Mouse (Mus musculus) MEL (cell line): ENCODE results near the gene Hyou1. TPM values are rescaled to one million over a fixed set of nuclear protein-coding genes. Genes with fewer than 3 reads are reported as not detected.

Experiments used
- DNase-seq: peaks from one replicate; pipeline ENCODE4 v3.0.0; 2011; ENCODE audit warnings: low read depth, low spot score
- H3K27ac ChIP-seq: 2 replicates; pipeline ENCODE4 v1.5.1; 2012; ENCODE audit warnings: low read depth, mild to moderate bottlenecking, control low read depth, low read length, moderate library complexity; ENCODE audit not compliant: control insufficient read depth
- H3K27me3 ChIP-seq, 2 experiments: fragments of 150-350 bp in 1 of 2; sonication (generic) in 1 of 2; 2 replicates each; pipeline ENCODE4 v1.6.1; 2012; ENCODE audit warnings: low read length in 2 of 2, mild to moderate bottlenecking in 2 of 2, improper control_type of control experiment in 1 of 2, moderate library complexity in 1 of 2; ENCODE audit not compliant: insufficient read depth in 2 of 2, control insufficient read depth in 1 of 2
- H3K36me3 ChIP-seq, 2 experiments: 2 replicates each; pipeline ENCODE4 v1.6.1; 2012 to 2014; ENCODE audit warnings: low read length in 2 of 2, improper control_type of control experiment in 1 of 2, inconsistent platforms in 1 of 2, mild to moderate bottlenecking in 1 of 2; ENCODE audit not compliant: insufficient read depth in 2 of 2, control insufficient read depth in 1 of 2
- H3K4me1 ChIP-seq, 2 experiments: fragments of 150-350 bp in 1 of 2; sonication (generic) in 1 of 2; 2 replicates each; pipeline ENCODE4 v1.6.1; 2012; ENCODE audit warnings: low read length in 2 of 2, improper control_type of control experiment in 1 of 2, mild to moderate bottlenecking in 1 of 2; ENCODE audit not compliant: insufficient read depth in 2 of 2, control insufficient read depth in 1 of 2
- H3K4me3 ChIP-seq, 2 experiments: fragments of 150-350 bp in 1 of 2; sonication (generic) in 1 of 2; 2 replicates each; pipeline ENCODE4 v1.5.1; 2012; ENCODE audit warnings: low read depth in 2 of 2, low read length in 2 of 2, mild to moderate bottlenecking in 2 of 2, moderate library complexity in 2 of 2, control low read depth in 1 of 2, improper control_type of control experiment in 1 of 2; ENCODE audit not compliant: control insufficient read depth in 1 of 2, insufficient read depth in 1 of 2
- H3K79me2 ChIP-seq: 2 replicates; pipeline ENCODE4 v1.6.1; 2012; ENCODE audit warnings: mild to moderate bottlenecking, low read length, moderate library complexity; ENCODE audit not compliant: control insufficient read depth, poor library complexity, insufficient read depth
- H3K9ac ChIP-seq: 2 replicates; pipeline ENCODE4 v1.6.1; 2012; ENCODE audit warnings: low read depth, mild to moderate bottlenecking, control low read depth, low read length, moderate library complexity; ENCODE audit not compliant: control insufficient read depth, poor library complexity, severe bottlenecking
- H3K9me3 ChIP-seq: fragments of 150-350 bp; sonication (generic); replicated peaks from 2 replicates; pipeline ENCODE4 v1.6.1; 2012; ENCODE audit warnings: mild to moderate bottlenecking, low read length, improper control_type of control experiment, moderate library complexity; ENCODE audit not compliant: insufficient read depth
- BHLHE40 ChIP-seq: IDR thresholded peaks from 2 replicates; pipeline ENCODE4 v1.6.1; 2012; ENCODE audit warnings: low read depth, mild to moderate bottlenecking, inconsistent platforms, low read length, improper control_type of control experiment, borderline replicate concordance
- CTCF ChIP-seq, 3 experiments: IDR thresholded peaks in 2 of 3; conservative IDR thresholded peaks in 1 of 3; 2 replicates each; pipeline ENCODE4 v1.5.1; 2011 to 2012; ENCODE audit warnings: low read length in 3 of 3, low read depth in 2 of 3, mild to moderate bottlenecking in 2 of 3, improper control_type of control experiment in 1 of 3, inconsistent platforms in 1 of 3, mixed read lengths in 1 of 3, moderate library complexity in 1 of 3; ENCODE audit not compliant: control insufficient read depth in 1 of 3, insufficient read depth in 1 of 3, poor library complexity in 1 of 3, severe bottlenecking in 1 of 3
- GABPA ChIP-seq: IDR thresholded peaks from 2 replicates; pipeline ENCODE4 v1.6.1; 2012; ENCODE audit warnings: low read depth, mild to moderate bottlenecking, inconsistent platforms, low read length, improper control_type of control experiment, moderate library complexity
- JUND ChIP-seq: IDR thresholded peaks from 2 replicates; pipeline ENCODE4 v1.6.1; 2011; ENCODE audit warnings: low read depth, mild to moderate bottlenecking, improper control_type of control experiment, low read length
- MAX ChIP-seq: IDR thresholded peaks from 2 replicates; pipeline ENCODE4 v1.6.1; 2011; ENCODE audit warnings: low read length, improper control_type of control experiment
- NRF1 ChIP-seq: IDR thresholded peaks from 2 replicates; pipeline ENCODE4 v1.6.1; 2014; ENCODE audit warnings: low read depth, mild to moderate bottlenecking, inconsistent platforms, low read length, improper control_type of control experiment, moderate library complexity; ENCODE audit not compliant: poor library complexity, insufficient read depth, severe bottlenecking
- POLR2AphosphoS2 ChIP-seq: IDR thresholded peaks from 2 replicates; pipeline ENCODE4 v1.6.1; 2011; ENCODE audit warnings: low read length, improper control_type of control experiment
- POLR2AphosphoS5 ChIP-seq: IDR thresholded peaks from 2 replicates; pipeline ENCODE4 v1.6.1; 2012; ENCODE audit warnings: low read depth, borderline replicate concordance, mild to moderate bottlenecking, inconsistent platforms, low read length, moderate library complexity, mixed read lengths
- RAD21 ChIP-seq: IDR thresholded peaks from 2 replicates; pipeline ENCODE4 v1.6.1; 2011; ENCODE audit warnings: mild to moderate bottlenecking, low read depth, low read length, improper control_type of control experiment
- polyA plus RNA-seq, 2 experiments: library from polyadenylated mRNA; stranded (reverse) in 1 of 2; unstranded in 1 of 2; fragments of >175 nt in 1 of 2; fragments of >200 nt in 1 of 2; gene quantifications; 2 replicates each; pipeline versions ENCODE4 v1.2.1 to v1.2.4; 2012; ENCODE audit warnings: low replicate concordance in 2 of 2, low read depth in 1 of 2; ENCODE audit not compliant: insufficient read length in 2 of 2, insufficient read depth in 1 of 2, missing spikeins in 1 of 2
- total RNA-seq: library from RNA; depleted of rRNA; stranded (reverse); fragments of 300-350 nt; gene quantifications from 2 replicates; pipeline ENCODE4 v1.2.3, GENCODE M21; 2012

Gene Hyou1
- total and polyA plus RNA-seq, 3 experiments: 160 to 186 TPM; not detected in 1

- TF ChIP-seq POLR2AphosphoS5 (no peak), MAX (peak; percentile 94)
Observed at GRCm38 (mm10) chr9:44379054-44379834, at the start of gene Hyou1 (continued).

DNA sequence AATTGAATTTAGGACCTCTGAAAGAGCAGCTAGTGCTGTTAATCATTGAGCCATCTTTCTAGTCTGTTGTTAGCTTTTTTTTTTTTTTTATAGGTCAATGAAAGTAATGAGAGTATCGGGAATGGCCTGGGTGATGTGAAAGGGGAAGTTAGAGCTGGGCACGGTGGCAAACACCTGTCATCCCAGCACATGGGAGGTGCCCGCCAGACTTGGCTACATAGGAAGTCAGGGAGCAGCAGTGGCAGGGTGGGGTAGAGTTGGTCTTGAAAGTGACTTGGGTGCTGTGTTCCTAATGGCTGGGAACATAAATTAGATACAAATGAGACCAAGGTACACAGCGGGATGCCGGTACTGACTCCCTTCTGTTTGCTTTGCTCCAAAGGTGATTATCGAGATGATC is 48.6 kb upstream of the Hyou1 start:
- no peak overlapping the region for H3K4me3 ChIP-seq
- no peak for DNase-seq
- no peaks in the 10 kb centered on the region for H3K27me3 ChIP-seq
- H3K4me1 ChIP-seq: peaks cover 0 to 6% of the 10 kb centered on the region in 2 experiments; a peak in 2 of 4 replicates
- H3K79me2 ChIP-seq: peaks cover 23% of the 10 kb centered on the region
- H3K27ac ChIP-seq: no peak overlapping the region
- H3K9me3 ChIP-seq: no peaks in the 10 kb centered on the region
- no peak overlapping the region for H3K9ac ChIP-seq
- no peaks in the 10 kb centered on the region; a peak in 2 of 4 replicates for H3K36me3 ChIP-seq
- TF ChIP-seq RAD21: no peak
- no peak for TF ChIP-seq BHLHE40

DNA sequence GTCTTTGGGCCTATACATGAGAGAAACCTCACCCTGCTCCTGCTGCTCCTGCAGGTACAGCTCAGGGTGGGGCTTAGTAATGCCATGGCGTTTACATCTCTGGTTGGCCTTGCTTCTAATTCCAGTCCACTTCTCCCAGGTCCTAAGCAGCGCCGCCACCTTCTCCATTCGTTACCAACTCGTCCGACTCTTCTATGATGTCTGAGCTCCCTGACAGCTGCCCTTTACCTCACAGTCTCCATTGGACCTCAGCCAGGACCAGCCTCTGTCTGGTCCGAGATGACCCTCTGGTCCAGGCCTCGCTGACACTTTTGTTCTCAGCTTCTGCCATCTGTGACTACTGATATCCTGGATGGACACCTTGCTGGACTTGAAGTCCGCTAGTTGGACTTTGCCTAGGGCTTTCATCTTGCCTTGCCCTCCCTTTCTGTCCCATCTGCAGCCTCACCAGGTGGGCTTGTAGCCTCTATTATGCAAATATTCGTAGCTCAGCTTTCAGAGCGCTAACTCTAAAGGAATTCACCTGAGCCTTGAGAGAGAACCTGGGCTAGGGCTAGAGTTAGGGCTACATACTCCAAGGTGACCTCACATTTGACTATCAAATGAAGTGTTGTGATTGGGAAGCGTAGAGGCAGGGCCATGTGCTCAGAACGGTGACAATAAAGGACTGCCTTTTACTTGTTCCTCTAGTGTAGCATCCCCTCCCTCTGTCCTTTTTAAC is 46.2 kb upstream of the Hyou1 start:
- Histone ChIP-seq H3K4me1 (peaks cover 0 to 3% of the 10 kb centered on the region in 2 experiments; a peak in 1 of 4 replicates), H3K27me3 (no peaks in the 10 kb centered on the region), H3K36me3 (peaks cover 0 to 6% of the 10 kb centered on the region in 2 experiments; a peak in 3 of 4 replicates), H3K4me3 (no peak overlapping the region), H3K27ac (no peak overlapping the region), H3K9ac (no peak overlapping the region)
- no peak for DNase-seq
- TF ChIP-seq GABPA (no peak), POLR2AphosphoS2 (no peak), NRF1 (no peak), MAX (peak; percentile 41; the same call in 1 of the 2 replicates), CTCF (IDR thresholded peaks at IDR 0.05 in 2 of 3, conservative IDR thresholded peaks at IDR 0.05 in 1 of 3; ENCODE audit: control insufficient read depth in 1 of 3, insufficient read depth in 1 of 3, low read depth in 2 of 3, low read length in 3 of 3, poor library complexity in 1 of 3, severe bottlenecking in 1 of 3) (no peak), JUND (no peak)
- TF ChIP-seq, all 39 proteins: peak for 1
- Histone ChIP-seq H3K9me3 (no peaks in the 10 kb centered on the region), H3K79me2 (peaks cover 24% of the 10 kb centered on the region)
